Mouse (Mus musculus) kidney, adult 2 months (tissue): Measurements from ENCODE around the gene Gad2.

Experiments
- CTCF ChIP-seq: fragments of 200-500 bp; conservative IDR thresholded peaks from 2 replicates; pipeline ENCODE4 v1.5.1; 2011; ENCODE audit warnings: low read depth, mild to moderate bottlenecking, control low read depth, low read length, moderate library complexity, mixed read lengths; ENCODE audit not compliant: insufficient read depth, insufficient read length
- POLR2A ChIP-seq: fragments of 200-500 bp; IDR thresholded peaks from one replicate; pipeline ENCODE4 v1.6.1; 2011; ENCODE audit warnings: low read depth, low read length, control low read depth

GRCm38 (mm10) chr2:22620978-22621827 is 802 bp upstream of the Gad2 start:
- TF ChIP-seq POLR2A (no peak), CTCF (no peak)
